Mouse (Mus musculus) C3H10T1/2 (cell line): ENCODE results near the gene Pgk1. TPM values are rescaled to one million over a fixed set of nuclear protein-coding genes. Genes with fewer than 3 reads are reported as not detected.

Source experiments
- polyA plus RNA-seq, 2 experiments: library from polyadenylated mRNA; unstranded; fragments of >200 nt; fragmentation: generic; extraction: Trizol; gene quantifications; one replicate each; pipeline ENCODE4 v1.2.1; 2012; ENCODE audit warnings: missing spikeins in 2 of 2

Gene Pgk1
- 100 to 1,000 TPM; 363 to 642 TPM for polyA plus RNA-seq

DNA sequence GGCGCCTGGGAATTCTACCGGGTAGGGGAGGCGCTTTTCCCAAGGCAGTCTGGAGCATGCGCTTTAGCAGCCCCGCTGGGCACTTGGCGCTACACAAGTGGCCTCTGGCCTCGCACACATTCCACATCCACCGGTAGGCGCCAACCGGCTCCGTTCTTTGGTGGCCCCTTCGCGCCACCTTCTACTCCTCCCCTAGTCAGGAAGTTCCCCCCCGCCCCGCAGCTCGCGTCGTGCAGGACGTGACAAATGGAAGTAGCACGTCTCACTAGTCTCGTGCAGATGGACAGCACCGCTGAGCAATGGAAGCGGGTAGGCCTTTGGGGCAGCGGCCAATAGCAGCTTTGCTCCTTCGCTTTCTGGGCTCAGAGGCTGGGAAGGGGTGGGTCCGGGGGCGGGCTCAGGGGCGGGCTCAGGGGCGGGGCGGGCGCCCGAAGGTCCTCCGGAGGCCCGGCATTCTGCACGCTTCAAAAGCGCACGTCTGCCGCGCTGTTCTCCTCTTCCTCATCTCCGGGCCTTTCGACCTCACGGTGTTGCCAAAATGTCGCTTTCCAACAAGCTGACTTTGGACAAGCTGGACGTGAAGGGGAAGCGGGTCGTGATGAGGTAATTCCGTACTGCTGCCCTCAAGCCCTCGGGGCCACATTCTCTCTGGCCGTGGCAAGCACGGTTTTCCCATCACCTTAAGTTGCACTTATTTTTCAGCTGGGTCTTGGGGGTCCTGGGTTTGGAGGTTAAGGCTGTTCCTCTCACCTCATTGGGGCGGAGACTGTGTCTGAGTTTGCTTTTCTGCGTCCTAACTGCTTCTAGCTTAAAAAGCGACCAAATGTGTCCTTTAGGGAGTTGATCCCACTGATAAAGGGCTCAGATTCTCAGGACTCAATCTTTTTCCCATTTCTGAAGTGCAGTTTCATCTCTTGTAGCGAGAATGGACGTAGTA lies at the start of gene Pgk1:
TSS of gene Pgk1 (plus strand) at position 388 of the 937 bp plus-strand sequence.

DNA sequence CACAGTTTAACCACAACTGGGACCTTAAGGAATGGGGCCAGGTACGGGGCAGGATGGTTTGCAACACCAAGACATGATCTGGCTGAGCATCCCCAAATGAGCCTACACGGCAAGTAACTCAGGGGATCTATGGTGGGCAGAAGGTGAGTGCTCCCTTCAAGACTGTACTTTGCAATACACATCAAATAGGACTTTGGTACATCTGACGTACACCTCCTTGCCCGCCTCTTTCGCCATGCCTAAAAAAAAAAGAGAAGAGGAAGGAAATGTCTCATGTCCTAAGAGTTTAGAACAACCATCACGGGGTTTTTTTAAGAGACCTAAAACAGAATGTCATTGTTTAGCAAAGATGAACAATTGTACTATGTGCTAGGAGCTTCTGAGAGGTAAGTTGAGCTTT lies 44.0 kb upstream of the Pgk1 start, which contains the start of gene Tlr13:
TSS of gene Tlr13 (plus strand) at position 269 of the 400 bp plus-strand sequence.

DNA sequence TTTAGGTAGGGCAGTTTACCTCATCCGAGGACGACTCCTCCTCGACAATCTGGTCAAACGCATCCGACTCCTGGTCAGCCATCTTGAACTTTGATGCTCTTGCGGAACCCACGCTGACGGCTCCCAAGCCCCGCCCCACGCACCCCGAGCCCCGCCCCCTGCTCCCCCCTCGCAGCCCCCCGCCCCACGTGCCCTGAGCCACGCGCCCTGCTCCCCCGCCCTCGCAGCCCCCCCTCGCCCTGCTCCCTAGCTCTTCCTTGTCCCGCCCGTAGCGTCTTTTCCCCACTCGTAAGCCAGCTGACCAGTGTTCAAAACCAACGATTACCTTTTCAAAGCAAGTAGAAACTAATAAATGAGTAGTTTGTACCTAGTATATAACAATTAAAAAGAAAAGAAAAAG lies 34.2 kb downstream of the Pgk1 start, which contains the start of gene Taf9b:
TSS of gene Taf9b (minus strand) at position 101 of the 400 bp plus-strand sequence.

Other genes starting within 250 kb of the Pgk1 start
- gene Magt1, start 175.2 kb upstream of the Pgk1 start, polyA plus RNA-seq: 1 to 10 TPM; 1.7 to 8.5 TPM
- gene Cox7b, start 171.4 kb upstream of the Pgk1 start, polyA plus RNA-seq: 100 to 1,000 TPM in 1 of 2 experiments, 10 to 100 TPM in 1; 22.2 to 227 TPM
- gene Atp7a, start 159.8 kb upstream of the Pgk1 start, polyA plus RNA-seq: 1 to 10 TPM in 1 of 2 experiments, under 1 TPM in 1; 0.08 to 1.4 TPM
- gene Tlr13, start 43.9 kb upstream of the Pgk1 start, polyA plus RNA-seq: under 1 TPM in 1 of 2 experiments, not detected in 1; 0.02 TPM
- 1 to 10 TPM in 1 of 2 experiments, under 1 TPM in 1; 0.29 to 1.2 TPM for gene Taf9b, start 34.1 kb downstream of the Pgk1 start, polyA plus RNA-seq
- gene Fnd3c2, start 68.3 kb downstream of the Pgk1 start, polyA plus RNA-seq: not detected